Mouse (Mus musculus) embryonic facial prominence, embryonic 10.5 days (tissue): ENCODE results near the gene Dapk1. TPM values are rescaled to one million over a fixed set of nuclear protein-coding genes. Genes with fewer than 3 reads are reported as not detected.

ENCODE experiments used
- DNase-seq: peaks from one replicate; pipeline ENCODE4 v3.0.0-alpha.2; 2017; ENCODE audit warnings: low spot score
- H3K27ac ChIP-seq: fragments of 300-500 bp; sonication (generic); replicated peaks from 2 replicates; pipeline ENCODE4 v1.5.1; 2016; ENCODE audit warnings: mild to moderate bottlenecking
- H3K27me3 ChIP-seq: fragments of 300-500 bp; sonication (generic); replicated peaks from 2 replicates; pipeline ENCODE4 v1.6.1; 2016; ENCODE audit warnings: low read depth, mild to moderate bottlenecking; ENCODE audit not compliant: poor library complexity, severe bottlenecking
- H3K36me3 ChIP-seq: fragments of 300-500 bp; sonication (generic); replicated peaks from 2 replicates; pipeline ENCODE4 v1.6.1; 2016; ENCODE audit warnings: mild to moderate bottlenecking, moderate library complexity
- H3K4me1 ChIP-seq: fragments of 300-500 bp; sonication (generic); 2 replicates; pipeline ENCODE4 v1.6.1; 2016
- H3K4me3 ChIP-seq: fragments of 300-500 bp; sonication (generic); 2 replicates; pipeline ENCODE4 v1.5.1; 2016; ENCODE audit warnings: mild to moderate bottlenecking, moderate library complexity
- H3K9me3 ChIP-seq: fragments of 300-500 bp; sonication (generic); 2 replicates; pipeline ENCODE4 v1.6.1; 2016; ENCODE audit warnings: mild to moderate bottlenecking
- WGBS: fragments of 180-500 bp; shearing (Covaris S2); methylation state at CpG from one replicate; pipeline ENCODE4 v1.1.7; 2016; 5-methylcytosine and 5-hydroxymethylcytosine counted together
- polyA plus RNA-seq: library from polyadenylated mRNA; unstranded; fragments of >200 nt; fragmentation: Nextera tagmentation; extraction: Ambion mirVana; gene quantifications from 2 replicates; pipeline ENCODE4 v1.2.1, GENCODE M21; 2016

Dapk1 gene
- polyA plus RNA-seq = 20.0 and 20.9 TPM in 2 replicates

- peak within 1 kb of the TSS; percentile 94 for H3K27ac ChIP-seq
- H3K36me3 ChIP-seq = peaks cover 26% of the 10 kb centered on the region
- no peaks in the 10 kb centered on the region for H3K27me3 ChIP-seq
- peak within 1 kb of the TSS; percentile 92 for H3K4me3 ChIP-seq
- peak; percentile 88 for DNase-seq
- WGBS = under 1% methylated on average over 90 of the region's 90 CpGs
- no peaks in the 10 kb centered on the region for H3K9me3 ChIP-seq
- peaks cover 20% of the 10 kb centered on the region for H3K4me1 ChIP-seq
Observed at GRCm38 (mm10) chr13:60601436-60602415, at the start of gene Dapk1. Gene Dapk1 (plus strand): TSS chr13:60601947.

DNA sequence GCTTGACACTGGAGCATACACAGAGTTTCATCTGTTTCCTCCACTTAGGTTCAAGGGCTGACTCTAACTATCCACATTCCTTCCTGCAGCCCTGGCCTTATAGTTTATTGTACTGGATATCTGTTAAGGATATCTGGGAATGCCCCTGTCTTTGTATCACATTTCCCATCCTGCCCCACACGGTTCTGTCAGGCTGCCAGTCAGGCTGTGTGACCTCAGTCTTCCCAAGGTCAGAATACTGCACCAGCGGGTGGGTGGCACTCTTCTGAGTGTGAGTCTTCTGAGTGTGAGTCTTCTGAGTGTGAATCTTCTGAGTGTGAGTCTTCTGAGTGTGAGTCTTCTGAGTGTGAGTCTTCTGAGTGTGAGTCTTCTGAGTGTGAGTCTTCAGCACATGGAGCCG lies 48.4 kb upstream of the Dapk1 start:
- Histone ChIP-seq H3K36me3 (no peaks in the 10 kb centered on the region), H3K27ac (no peak overlapping the region), H3K27me3 (no peaks in the 10 kb centered on the region), H3K4me3 (no peak overlapping the region), H3K9me3 (no peaks in the 10 kb centered on the region), H3K4me1 (no peaks in the 10 kb centered on the region)
- DNase-seq = no peak
- 73% methylated on average over 3 of the region's 3 CpGs for WGBS

GRCm38 (mm10) chr13:60556476-60556875 lies 45.3 kb upstream of the Dapk1 start:
- Histone ChIP-seq H3K27me3 (no peaks in the 10 kb centered on the region), H3K4me1 (no peaks in the 10 kb centered on the region), H3K36me3 (no peaks in the 10 kb centered on the region), H3K4me3 (no peak overlapping the region), H3K27ac (no peak overlapping the region), H3K9me3 (no peaks in the 10 kb centered on the region)
- no peak for DNase-seq

DNA sequence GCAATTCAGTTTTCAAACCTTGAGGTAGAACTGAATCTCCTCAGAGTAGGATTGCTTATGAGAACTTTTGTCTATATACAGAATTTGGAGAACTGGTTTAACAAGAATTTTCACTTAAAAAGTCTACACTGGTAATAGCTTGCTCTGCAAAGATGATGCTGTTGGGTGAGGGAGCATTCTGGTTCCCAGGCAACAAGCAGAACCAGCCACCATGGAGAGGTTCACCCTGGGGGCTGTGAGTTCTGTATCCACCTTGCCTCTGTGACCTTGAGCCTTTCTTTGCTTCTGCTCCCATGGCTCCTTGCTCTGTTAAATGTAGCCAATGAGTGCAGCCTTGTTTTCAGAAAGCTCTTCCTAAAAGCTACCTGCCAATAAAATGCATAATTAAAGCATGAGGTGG lies 44.8 kb upstream of the Dapk1 start:
- H3K4me1 ChIP-seq = no peaks in the 10 kb centered on the region
- H3K36me3 ChIP-seq = no peaks in the 10 kb centered on the region
- no peak overlapping the region for H3K4me3 ChIP-seq
- H3K27me3 ChIP-seq = no peaks in the 10 kb centered on the region
- no peaks in the 10 kb centered on the region for H3K9me3 ChIP-seq
- DNase-seq = no peak
- no peak overlapping the region for H3K27ac ChIP-seq

GRCm38 (mm10) chr13:60564303-60564702 lies 37.4 kb upstream of the Dapk1 start:
- no peak for DNase-seq
- no peak overlapping the region for H3K4me3 ChIP-seq
- no peaks in the 10 kb centered on the region for H3K9me3 ChIP-seq
- no peak overlapping the region for H3K27ac ChIP-seq
- peaks cover 6% of the 10 kb centered on the region; the same call in 1 of the 2 replicates for H3K4me1 ChIP-seq
- H3K36me3 ChIP-seq = no peaks in the 10 kb centered on the region
- no peaks in the 10 kb centered on the region for H3K27me3 ChIP-seq
- WGBS = 82% methylated on average over 6 of the region's 6 CpGs

- Histone ChIP-seq H3K4me3 (no peak overlapping the region), H3K27ac (no peak overlapping the region), H3K9me3 (no peaks in the 10 kb centered on the region), H3K4me1 (peaks cover 14% of the 10 kb centered on the region; the same call in 1 of the 2 replicates), H3K36me3 (no peaks in the 10 kb centered on the region), H3K27me3 (no peaks in the 10 kb centered on the region)
- no peak for DNase-seq
- WGBS = 93% methylated on average over 1 of the region's 1 CpGs
Observed at GRCm38 (mm10) chr13:60568934-60569548, 32.7 kb upstream of the Dapk1 start.

DNA sequence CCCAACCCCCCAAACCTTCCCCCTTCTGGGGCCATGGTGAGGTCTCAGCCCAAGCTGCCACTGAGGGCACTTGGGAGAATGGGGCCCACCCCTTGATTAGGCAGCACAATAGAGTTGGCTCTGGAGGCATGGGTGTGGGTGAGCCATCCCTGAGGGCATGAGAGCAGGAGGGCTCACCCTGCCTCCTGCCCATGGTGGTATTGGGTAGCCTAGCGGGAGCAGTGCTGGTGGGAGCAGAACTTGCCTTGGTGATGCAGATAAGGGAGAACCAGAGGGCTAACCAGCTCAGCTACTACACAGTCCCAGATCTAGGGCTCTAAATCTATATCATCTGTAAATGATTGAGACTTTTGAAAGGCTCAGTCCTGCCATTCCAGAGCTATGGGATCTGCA lies 32.2 kb upstream of the Dapk1 start:
- no peak overlapping the region for H3K4me3 ChIP-seq
- no peak overlapping the region for H3K27ac ChIP-seq
- H3K4me1 ChIP-seq = peaks cover 12% of the 10 kb centered on the region; the same call in 1 of the 2 replicates
- 83% methylated on average over 1 of the region's 1 CpGs for WGBS
- no peaks in the 10 kb centered on the region for H3K27me3 ChIP-seq
- H3K36me3 ChIP-seq = no peaks in the 10 kb centered on the region
- no peak for DNase-seq
- H3K9me3 ChIP-seq = no peaks in the 10 kb centered on the region

DNA sequence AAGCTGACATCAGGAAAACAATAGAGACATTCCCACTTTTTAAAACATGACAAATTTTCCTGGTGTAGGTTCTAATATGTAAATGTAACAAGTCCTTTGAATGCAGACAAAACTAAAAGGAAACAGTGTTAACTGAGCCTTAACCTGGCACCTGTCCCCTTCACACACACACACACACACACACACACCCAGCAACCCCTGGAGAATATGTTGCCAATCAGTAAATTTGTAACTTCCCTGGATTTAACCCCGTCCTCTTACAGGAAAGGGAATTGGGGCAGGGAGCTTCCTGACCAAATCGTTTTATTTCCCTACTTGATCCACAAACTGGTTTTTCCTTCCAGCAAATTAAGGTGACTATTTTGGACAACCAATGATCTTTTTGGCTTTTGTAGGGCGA lies 28.2 kb upstream of the Dapk1 start:
- no peak for DNase-seq
- 72% methylated on average over 3 of the region's 3 CpGs for WGBS
- no peaks in the 10 kb centered on the region for H3K27me3 ChIP-seq
- H3K9me3 ChIP-seq = no peaks in the 10 kb centered on the region
- no peak overlapping the region for H3K4me3 ChIP-seq
- H3K27ac ChIP-seq = no peak overlapping the region
- H3K4me1 ChIP-seq = peaks cover 17% of the 10 kb centered on the region
- no peaks in the 10 kb centered on the region for H3K36me3 ChIP-seq

DNA sequence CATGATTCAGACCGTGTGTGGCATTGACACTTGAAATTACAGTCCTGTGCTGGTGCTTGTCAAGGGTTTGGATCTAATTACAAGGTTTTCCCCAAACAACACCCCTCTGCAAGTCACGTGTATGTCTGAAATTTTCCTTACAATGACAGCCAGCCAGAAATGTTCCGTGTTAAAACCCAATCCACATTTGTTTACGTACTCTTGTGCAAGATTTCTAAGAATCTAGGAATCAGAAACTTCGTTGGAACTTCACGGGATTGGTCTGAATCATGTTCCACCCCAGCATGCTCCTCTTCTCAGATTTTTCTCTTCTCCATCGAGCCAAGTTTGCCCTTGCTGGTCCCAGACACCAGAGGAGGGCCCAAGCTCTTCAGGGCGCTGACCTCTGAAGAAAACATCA lies 27.8 kb upstream of the Dapk1 start:
- H3K4me1 ChIP-seq = peaks cover 17% of the 10 kb centered on the region
- H3K27ac ChIP-seq = no peak overlapping the region
- WGBS = 77% methylated on average over 8 of the region's 8 CpGs
- H3K27me3 ChIP-seq = no peaks in the 10 kb centered on the region
- no peaks in the 10 kb centered on the region for H3K9me3 ChIP-seq
- no peaks in the 10 kb centered on the region for H3K36me3 ChIP-seq
- no peak for DNase-seq
- H3K4me3 ChIP-seq = no peak overlapping the region

DNA sequence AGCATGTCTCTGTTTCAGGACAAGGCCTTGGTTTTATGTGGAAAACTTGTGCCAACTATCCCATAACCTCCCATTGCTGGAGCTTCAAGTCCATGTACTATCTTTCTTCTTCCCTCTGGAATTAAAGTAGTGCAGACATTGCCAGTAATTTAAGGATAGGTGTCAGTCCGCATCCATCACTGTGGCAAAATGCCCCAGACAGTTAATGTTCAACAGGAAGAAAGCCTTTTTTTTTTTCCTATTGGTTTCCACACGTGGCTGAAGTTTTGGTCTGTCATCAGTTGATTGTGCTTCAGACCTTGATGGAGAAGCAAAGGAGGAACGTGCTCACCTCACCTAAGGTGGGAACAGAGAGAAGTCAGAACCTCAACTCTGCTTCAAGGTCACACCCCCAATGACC lies 23.2 kb upstream of the Dapk1 start:
- H3K27me3 ChIP-seq = no peaks in the 10 kb centered on the region
- no peak overlapping the region for H3K27ac ChIP-seq
- H3K4me1 ChIP-seq = peaks cover 14% of the 10 kb centered on the region
- WGBS = 80% methylated on average over 3 of the region's 3 CpGs
- no peaks in the 10 kb centered on the region for H3K9me3 ChIP-seq
- H3K4me3 ChIP-seq = no peak overlapping the region
- no peaks in the 10 kb centered on the region for H3K36me3 ChIP-seq
- DNase-seq = no peak

- DNase-seq = no peak
- no peak overlapping the region for H3K27ac ChIP-seq
- H3K36me3 ChIP-seq = no peaks in the 10 kb centered on the region
- H3K4me3 ChIP-seq = no peak overlapping the region
- H3K4me1 ChIP-seq = no peaks in the 10 kb centered on the region
- no peaks in the 10 kb centered on the region for H3K9me3 ChIP-seq
- H3K27me3 ChIP-seq = no peaks in the 10 kb centered on the region
- 77% methylated on average over 3 of the region's 3 CpGs for WGBS
Observed at GRCm38 (mm10) chr13:60594866-60595265, 6.9 kb upstream of the Dapk1 start.

- 95% methylated on average over 6 of the region's 6 CpGs for WGBS
- no peaks in the 10 kb centered on the region for H3K27me3 ChIP-seq
- no peak overlapping the region for H3K4me3 ChIP-seq
Observed at GRCm38 (mm10) chr13:60595519-60595918, 6.2 kb upstream of the Dapk1 start.

More at GRCm38 (mm10) chr13:60595519-60595918, 6.2 kb upstream of the Dapk1 start:
- Histone ChIP-seq H3K4me1 (no peaks in the 10 kb centered on the region), H3K9me3 (no peaks in the 10 kb centered on the region), H3K27ac (no peak overlapping the region), H3K36me3 (no peaks in the 10 kb centered on the region)
- no peak for DNase-seq
